Mouse (Mus musculus): ENCODE measurements at regions not wholly inside any gene's neighbourhood (a gene's known extent, or its start where the extent isn't known, plus 50 kb on each side); places are given as distances from the start of the nearest gene placed in this dataset.

DNA sequence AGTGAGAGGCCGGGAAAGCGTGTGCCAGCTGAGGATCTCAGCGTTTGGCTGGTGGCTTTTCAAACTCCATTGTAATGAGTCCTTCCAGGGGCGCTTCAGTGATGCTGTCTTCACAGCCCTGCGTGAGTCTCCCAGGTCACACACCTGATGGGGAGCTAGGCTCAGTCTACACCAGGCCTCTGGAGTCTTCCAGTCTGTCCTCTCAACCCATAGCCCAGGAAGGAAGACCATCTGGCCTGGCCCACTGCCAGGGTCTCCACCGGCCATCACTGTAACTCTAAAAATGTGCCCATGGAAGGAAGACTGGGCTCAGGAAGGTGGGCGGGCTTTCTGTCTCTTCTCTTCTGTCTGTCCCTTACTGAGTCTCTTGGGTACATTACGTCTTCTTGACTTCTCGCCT lies 50.2 kb upstream of the Hes1 start:
- 82% methylated on average over 9 of the region's 9 CpGs for WGBS
- peaks cover 23% of the 10 kb centered on the region for H3K4me1 ChIP-seq (ENCODE audit: control insufficient read depth, insufficient read depth, low read length)
- H3K27ac ChIP-seq (replicated peaks; ENCODE audit: low read depth, low read length), result no peak overlapping the region
- DNase-seq (ENCODE audit: low spot score) (no peak), ATAC-seq (ENCODE audit: low FRiP score, low read depth) (no peak)
- H3K4me3 ChIP-seq (replicated peaks; ENCODE audit: low read length), result no peak overlapping the region
- no peak overlapping the region for H3K4me2 ChIP-seq (replicated peaks; ENCODE audit: low read depth, low read length, severe bottlenecking)
- H3K9me3 ChIP-seq (ENCODE audit: control insufficient read depth, low read length), result no peaks in the 10 kb centered on the region
- no peaks in the 10 kb centered on the region for H3K36me3 ChIP-seq (ENCODE audit: control insufficient read depth, insufficient read depth, low read length)
- TF ChIP-seq POLR2A (IDR thresholded peaks at IDR 0.05; ENCODE audit: borderline replicate concordance, extremely low read depth, insufficient read depth, insufficient read length), result no peak
- H3K27me3 ChIP-seq (ENCODE audit: control insufficient read depth, insufficient read depth, low read length), result no peaks in the 10 kb centered on the region
- no peak overlapping the region for H3K9ac ChIP-seq (ENCODE audit: low read depth, low read length, severe bottlenecking)
